Mouse (Mus musculus): ENCODE measurements around the gene Dpm2.

The Dpm2 gene

GRCm38 (mm10) chr2:32570698-32571494 is at the start of gene Dpm2:
Dpm2 (plus strand) TSS chr2:32570858.
- peak; percentile 81 to 89 for DNase-seq (ENCODE audit: low spot score in 2 of 2)

DNA sequence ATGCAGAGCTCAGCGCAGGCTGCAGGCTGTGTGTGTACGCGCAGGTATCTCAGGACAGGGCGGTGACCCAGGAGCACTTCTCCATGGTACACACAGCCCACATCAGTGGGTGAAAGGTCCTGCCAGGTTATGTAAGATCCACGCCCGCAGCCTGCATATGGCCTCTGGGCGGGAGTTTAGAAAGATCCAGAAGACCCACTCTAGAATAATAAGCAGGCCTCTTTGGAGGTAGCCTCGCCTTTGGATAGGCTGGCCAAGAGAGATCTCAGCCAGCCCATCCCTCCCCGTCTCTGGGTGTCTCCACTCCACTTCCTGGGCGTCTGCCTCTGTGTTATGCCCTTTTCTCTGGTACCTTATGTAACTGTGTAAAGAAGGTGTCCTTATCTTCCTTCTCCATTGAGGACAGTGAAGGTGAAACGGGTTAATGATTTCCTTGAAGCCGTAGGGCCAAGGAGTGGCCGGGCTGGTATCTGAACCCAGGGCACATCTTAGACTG is 46.1 kb upstream of the Dpm2 start:
- no peak for DNase-seq (ENCODE audit: low spot score in 2 of 2)

DNA sequence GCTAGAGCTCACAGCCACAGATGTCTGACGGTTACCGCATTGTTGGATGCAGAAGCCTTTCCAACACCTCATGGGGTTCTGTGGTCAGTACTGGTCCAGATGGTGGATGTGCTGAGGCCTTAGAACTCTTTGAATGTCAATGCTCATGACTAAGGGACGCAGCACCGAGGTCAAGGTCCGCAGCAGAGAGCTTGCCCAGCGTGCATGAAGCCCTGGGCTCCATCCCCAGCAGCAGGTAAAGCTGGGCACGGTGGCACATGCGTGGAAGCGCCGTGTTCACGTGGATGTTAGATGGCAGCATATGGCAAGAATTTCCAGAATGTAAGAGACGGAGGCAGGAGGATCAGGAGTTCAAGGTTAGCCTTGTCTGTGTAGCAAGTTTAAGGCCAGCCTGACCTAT is 44.8 kb upstream of the Dpm2 start:
- DNase-seq (ENCODE audit: low spot score in 2 of 2): no peak

DNA sequence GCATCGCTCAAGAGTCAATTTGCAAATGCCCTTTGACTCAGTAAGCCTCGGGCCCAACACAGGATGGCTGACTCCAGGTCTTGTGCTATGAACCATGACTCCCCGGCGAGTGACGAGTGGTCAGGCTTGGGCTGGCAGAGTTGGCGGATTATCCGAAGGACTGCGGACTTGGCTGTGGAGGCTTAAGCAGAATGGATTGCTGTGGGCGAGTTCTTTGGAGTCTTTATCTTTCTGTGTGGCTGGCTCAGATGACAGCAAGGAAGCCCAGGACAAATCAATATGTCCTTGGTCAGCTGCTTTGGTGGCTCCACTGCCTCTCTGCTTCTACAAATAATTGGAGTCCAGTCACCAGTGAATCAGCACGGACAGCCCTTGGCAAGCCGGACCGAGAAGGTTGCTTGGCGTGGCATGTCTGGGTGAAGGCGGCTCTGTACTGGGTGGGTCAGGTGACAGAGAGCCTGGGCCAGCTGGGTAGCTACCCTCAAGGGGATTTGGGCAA is 43.1 kb upstream of the Dpm2 start:
- no peak for DNase-seq (ENCODE audit: low spot score in 2 of 2)

- no peak for DNase-seq (ENCODE audit: low spot score in 2 of 2)
Observed at GRCm38 (mm10) chr2:32528326-32528725, 42.3 kb upstream of the Dpm2 start.

DNA sequence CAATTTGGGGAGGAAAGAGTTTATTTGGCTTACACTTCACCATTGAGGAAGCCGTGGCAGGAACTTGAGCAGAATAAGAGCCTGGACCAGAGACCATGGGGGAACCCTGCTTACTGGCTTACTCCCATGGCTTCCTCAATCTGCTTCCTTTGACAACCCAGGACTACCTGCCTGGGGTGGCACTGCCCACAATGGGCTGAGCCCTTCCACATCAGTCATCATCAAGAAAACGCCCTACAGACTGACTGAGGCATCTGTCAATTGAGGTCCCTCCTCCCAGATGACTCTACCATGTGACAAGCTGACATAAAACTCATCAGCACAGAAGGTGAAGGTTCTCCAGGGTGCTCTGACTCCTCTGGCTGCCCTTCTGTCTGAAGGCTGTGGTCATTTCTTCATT is 40.2 kb upstream of the Dpm2 start:
- no peak for DNase-seq (ENCODE audit: low spot score in 2 of 2)

DNA sequence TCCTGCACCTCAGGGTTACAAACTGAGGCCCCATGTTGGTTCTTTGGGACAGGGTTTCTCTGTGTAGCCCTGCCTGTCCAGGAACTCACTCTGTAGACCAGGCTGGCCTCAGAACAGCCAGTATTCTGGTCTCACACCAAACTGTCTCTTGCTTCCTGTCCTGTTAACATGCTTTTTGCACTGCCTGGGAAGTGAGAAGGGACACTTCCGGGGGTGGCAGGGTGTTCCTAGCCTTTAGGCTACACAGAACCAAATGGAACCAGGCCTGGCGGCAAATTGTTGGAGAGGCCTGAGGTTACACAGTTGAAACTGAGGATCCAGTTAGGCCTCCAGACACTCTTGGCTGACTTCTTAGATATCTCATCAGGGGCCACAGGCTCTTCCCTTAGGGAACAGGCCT is 37.5 kb upstream of the Dpm2 start:
- no peak for DNase-seq (ENCODE audit: low spot score in 2 of 2)

- peak in 1 of 2 experiments; percentile 40 for DNase-seq (ENCODE audit: low spot score in 2 of 2)
Observed at GRCm38 (mm10) chr2:32534061-32534732, 36.5 kb upstream of the Dpm2 start.

DNA sequence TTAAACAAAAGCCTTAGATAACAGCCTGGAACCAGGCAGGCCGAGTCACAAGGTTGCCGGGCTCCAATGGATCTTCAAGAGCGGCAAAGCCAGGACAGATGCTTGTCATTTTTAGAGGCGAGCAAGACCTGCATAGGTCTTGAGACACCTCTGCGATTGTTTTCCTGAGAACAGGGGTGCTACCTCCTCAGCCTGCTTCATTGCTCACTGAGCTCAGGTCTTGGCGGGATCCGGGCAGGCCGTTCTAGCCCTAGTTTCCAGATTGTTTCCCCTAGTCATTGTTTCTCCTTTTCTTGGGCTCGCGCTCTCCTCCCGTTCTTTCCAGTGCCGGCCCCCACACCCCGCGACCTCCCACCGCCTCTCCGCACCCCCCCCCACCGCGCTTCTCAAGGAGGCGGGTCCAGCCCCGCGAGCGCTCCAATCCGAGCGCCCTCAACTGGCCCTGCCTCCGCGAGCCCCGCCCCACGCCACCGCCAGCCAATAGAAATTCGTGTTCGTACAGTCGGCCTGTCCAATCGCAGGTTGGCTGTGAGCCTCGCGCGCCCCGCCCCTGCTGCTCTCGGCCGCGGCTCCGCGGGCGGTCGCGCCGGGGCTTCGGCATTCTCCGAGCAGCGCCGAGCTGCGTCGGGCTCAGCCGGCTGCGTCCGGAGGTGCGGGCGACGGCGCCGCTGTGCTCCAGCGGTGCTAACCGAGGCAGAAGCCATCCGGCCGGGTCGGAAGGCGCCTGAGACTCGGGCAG is 35.8 kb upstream of the Dpm2 start, which contains the start of gene Fam102a:
Fam102a (plus strand) TSS at position 600 of the 739 bp plus-strand sequence.
- peak; percentile 99 to 100 for DNase-seq (ENCODE audit: low spot score in 2 of 2)

GRCm38 (mm10) chr2:32535501-32535991 is 35.1 kb upstream of the Dpm2 start:
- DNase-seq (ENCODE audit: low spot score in 2 of 2): peak in 1 of 2 experiments; percentile 67

GRCm38 (mm10) chr2:32536086-32536633 is 34.5 kb upstream of the Dpm2 start:
- no peak for DNase-seq (ENCODE audit: low spot score in 2 of 2)

GRCm38 (mm10) chr2:32536634-32537359 is 33.9 kb upstream of the Dpm2 start:
- DNase-seq (ENCODE audit: low spot score in 2 of 2): peak in 1 of 2 experiments; percentile 45

GRCm38 (mm10) chr2:32537360-32537905 is 33.2 kb upstream of the Dpm2 start:
- no peak for DNase-seq (ENCODE audit: low spot score in 2 of 2)

DNA sequence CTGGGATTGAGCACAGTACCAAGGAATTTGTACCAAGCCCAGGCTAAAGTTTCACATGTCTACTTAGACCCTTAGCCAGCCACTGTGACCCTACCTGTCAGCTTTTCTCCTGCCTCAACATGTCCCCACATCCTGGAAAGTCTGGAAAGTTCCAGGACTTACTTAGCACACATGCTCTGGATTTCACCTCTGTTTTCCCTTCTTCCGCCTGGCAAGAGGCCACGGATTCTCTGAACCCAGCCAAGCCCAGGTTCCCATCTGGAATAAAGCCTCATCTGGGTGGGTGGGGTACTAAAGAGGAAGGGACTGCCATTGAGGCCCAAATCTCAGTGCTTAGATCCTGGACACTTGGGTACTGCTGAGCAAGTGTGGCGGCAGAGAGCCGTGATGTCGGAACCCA is 32.7 kb upstream of the Dpm2 start:
- no peak for DNase-seq (ENCODE audit: low spot score in 2 of 2)

DNA sequence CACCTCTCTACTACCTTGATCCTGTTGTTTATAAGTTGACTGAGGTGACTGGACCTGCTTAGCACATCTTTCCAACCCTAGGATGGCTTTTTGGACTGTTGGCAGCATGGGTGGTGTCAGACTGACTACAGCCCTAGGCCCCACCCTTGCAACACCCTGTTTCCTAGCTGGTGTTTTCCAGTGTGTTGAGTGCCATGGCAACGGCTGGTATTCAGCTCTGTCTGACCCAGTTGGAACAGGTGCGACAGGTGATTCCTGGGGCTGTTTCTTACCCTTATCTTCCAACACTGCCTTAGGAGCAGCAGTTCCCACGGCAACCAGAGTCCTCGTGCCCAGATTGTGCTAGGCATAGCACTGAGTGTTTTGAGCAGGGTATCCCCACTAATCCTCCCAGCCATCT is 32.2 kb upstream of the Dpm2 start:
- no peak for DNase-seq (ENCODE audit: low spot score in 2 of 2)

- DNase-seq (ENCODE audit: low spot score in 2 of 2): no peak
Observed at GRCm38 (mm10) chr2:32539452-32539981, 31.1 kb upstream of the Dpm2 start.

DNA sequence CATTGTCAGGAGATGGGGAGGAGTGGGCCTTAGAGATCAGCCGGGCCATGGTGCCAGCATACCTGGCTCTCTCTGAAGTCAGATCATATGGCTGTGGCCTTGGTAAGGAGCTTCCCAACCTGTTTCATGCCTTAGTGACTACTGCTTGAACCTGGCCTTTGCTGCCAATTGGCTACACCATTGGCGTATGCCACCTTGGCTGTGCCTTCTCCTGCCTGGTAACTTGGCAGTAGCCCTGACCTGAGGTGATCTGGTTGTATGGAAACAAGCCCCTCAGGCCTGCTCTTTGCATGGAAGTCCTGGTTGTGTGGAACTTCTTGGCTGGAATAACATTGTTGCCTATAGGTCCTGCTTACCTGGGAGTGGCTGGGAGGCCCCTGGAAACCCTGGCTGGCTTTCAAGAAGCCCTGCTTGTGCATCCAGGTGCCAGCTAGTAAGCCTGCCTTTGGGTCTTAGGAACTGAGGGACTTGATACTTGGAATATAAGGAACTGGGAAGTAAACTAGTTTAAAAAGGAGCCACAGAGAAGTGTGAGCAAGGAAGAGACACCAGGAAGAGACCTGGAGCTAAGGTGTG is 29.2 kb upstream of the Dpm2 start:
- no peak for DNase-seq (ENCODE audit: low spot score in 2 of 2)

DNA sequence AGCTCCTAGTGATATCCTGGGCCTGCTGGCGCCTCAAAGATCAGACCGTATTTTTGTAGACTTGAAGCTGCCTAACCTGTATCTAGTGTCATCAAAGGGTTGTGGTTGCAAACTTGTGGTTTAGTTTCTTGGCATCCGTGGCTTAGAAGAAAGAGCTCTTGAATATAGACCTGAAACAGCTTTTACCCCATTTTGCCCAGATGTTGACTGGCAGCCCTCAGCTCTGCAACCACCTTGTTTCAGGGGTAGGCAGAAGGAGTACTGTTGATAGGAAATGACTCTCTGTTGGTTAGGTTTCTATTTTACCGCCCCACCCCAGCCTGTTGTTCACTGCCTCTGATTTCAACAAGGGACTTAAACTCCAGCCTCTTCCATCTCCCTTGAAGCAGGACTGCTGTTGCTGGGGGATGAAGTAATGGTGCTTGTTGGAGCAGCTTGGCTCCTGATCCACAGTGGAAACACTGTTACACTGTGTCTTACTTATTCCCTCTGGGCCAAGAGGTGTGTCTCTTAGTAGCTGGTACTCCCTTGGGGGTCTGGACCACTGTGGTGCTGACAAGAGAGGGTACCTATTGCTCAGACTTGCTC is 28.6 kb upstream of the Dpm2 start:
- DNase-seq (ENCODE audit: low spot score in 2 of 2): no peak

GRCm38 (mm10) chr2:32543031-32543449 is 27.6 kb upstream of the Dpm2 start:
- DNase-seq (ENCODE audit: low spot score in 2 of 2): no peak

- no peak for DNase-seq (ENCODE audit: low spot score in 2 of 2)
Observed at GRCm38 (mm10) chr2:32546951-32547350, 23.7 kb upstream of the Dpm2 start.
